Mouse (Mus musculus) CD4-positive, CD25-positive, alpha-beta regulatory T cell, adult 2 months (primary cell): ENCODE measurements around the gene Islr.

Experiments
- DNase-seq: peaks from one replicate; pipeline ENCODE4 v3.0.0-alpha.2; 2012; ENCODE audit warnings: low read depth, low spot score

Gene Islr

DNA sequence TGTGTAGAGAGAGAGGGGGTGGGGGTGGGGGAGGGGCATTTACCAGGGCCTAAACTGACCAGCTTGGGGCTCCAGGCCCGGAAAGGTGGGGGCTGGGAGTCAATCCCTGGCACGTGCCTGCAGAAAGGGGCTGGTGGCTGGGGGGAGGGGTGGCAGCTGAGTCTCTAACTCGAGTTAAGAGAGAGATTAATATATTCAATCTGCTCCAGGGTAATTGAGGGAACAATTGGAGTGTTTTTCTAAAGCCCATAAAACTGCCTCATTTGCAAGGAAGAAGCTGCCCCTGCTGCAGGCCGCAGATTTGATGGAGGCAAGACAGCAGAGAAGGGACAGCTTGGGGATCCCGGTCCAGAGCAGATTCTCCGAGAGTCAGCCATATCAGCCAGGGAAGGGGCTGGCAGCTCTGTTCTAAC lies 91.2 kb downstream of the Islr start:
- DNase-seq: peak; percentile 25

DNA sequence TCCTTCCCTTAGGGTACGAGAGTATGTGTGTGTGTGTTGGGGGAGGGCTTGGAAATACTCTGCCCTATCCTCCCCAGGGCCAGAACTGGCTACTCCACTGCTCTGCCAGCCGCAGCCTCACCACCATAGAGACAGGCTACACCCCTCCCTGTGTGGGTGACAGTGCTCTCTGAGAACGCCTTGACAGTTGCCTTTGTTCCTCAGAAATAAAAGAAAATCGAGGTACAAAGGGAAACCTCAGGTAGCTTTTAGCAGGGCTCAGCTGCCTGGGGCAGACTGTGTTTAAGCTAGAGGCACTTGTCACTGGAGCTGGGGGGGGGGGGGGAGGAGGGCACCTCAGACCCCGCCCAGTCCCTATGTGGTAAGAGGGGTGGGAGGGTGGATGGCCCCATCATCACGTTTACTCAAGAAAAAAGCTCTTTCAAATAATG lies 91.8 kb downstream of the Islr start:
- peak; percentile 70 for DNase-seq

DNA sequence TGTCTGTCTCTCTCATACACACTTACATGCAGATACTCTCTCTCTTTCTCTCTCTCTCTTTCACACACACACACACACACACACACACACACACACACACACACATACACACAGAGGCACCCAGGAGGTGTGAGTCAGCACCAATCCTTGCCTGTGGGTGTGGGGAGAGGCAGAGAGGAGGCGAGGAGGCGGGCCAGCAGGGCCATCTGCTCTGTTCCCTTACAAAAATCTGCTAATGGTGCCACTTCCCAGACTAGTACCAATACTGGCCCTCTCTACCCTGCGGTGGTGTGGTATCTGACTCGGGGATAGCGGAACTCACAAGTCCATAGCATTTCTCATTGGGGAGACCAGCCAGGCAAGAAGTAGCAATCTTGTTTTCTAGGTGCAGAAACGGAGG lies 92.7 kb downstream of the Islr start:
- peak; percentile 51 for DNase-seq

DNA sequence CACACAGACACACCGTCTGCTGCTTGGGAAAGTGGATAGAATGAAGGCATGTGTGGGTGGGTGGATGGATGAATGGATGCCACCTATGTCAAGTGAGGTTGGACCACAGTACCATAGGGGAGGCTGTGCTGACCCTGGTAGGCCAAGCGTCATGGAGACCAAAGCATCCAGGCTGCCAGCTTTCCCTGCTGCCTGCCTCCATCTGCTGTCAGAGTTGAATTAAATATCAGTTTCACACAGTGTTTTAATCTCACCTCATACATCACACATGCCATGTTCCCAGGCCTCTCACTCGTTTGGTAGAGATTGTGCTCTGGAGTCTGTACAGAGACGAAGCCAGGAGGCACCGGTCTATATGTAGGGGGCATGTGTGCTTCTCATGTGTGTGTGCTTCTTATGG lies 93.3 kb downstream of the Islr start:
- no peak for DNase-seq

DNA sequence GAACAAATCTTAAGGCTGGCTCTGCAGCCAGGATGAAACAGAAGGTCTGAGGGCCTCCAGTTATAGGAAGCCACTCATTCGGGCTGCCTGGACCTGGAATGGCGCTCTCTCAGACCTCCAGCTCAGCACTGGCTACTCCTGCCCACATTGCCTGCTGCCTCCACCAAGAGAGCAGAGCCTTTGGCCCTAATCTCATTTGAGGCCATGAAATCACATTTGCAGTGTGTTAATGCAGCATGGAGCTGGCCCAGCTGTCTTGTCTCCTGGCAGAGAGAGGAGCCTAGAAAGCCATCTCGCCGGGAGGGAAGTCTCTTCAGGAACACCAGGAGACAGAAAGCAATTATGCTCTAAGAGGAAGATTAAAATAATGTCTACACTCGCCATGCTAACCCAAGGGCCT lies 96.6 kb downstream of the Islr start:
- DNase-seq: no peak
